Mouse (Mus musculus) layer of hippocampus, adult 9-10 months (tissue): Measurements from ENCODE around the gene Nbeal2.

Source experiments
- DNase-seq: peaks from one replicate; pipeline ENCODE4 v3.0.0; 2022; ENCODE audit warnings: low spot score

Nbeal2 gene

DNA sequence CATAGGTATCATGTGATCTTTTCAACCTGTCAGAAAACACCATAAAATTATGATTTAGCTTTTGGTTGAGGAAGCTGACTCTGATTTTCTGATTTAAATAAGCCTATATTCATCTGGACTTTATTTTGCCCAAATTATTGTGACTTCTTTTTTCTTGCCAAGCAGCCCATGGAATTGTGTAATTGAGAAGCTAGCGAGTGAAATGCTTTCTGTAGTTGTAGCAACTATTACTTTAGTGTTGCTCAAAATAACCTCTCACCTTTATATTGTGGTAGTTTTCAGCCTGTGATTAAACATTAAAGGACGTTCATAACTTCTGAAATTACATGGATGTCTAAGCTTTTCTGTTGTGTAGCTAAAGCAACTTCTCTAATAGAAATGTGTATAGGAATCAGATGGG is 71.8 kb downstream of the Nbeal2 start:
- no peak for DNase-seq
